ENCODE assay signal across 9 mouse cellular contexts in the genomic region with DNA sequence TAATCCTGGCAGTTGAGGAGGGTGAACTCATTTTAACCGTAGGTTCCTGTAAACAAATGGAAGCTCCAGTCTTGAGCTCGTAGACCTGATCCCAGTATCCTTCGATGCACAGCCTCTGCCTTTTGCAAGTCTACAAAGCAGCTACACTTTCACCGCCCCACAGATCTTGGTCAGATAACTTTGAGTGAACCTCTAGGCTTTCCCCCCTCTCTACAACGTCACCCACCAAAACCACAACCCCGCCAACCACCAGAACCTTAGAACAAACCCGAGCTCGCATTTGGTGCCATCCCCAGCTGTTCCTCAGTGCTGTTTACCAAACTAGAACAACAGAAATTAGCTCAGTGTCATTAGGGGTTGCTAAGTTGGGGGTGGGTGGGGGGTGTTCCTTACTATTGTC. TPM values are rescaled to one million over a fixed set of nuclear protein-coding genes. Genes with fewer than 3 reads are reported as not detected.
A peak's percentile ranks its signal among the peaks of the same experiment; 100 is the strongest.
DNase-seq lines count a peak whose midpoint lies in the region; ATAC-seq and TF ChIP-seq lines count a peak whose summit lies in the region.
"Had no signal": no experiment of that assay in that cellular context is flagged by ENCODE, and none has a peak within 500 bp of the region (broad histone marks: within the 10 kb centered on the region; RNA-seq: fewer than 3 reads in every experiment).

No protein-coding gene starts in this region.

- H3K27ac ChIP-seq in heart, postnatal 0 days (ENCODE audit: low read depth), result peak overlapping the region; percentile 58
- H3K27ac ChIP-seq in heart, embryonic 12.5 days (ENCODE audit: poor library complexity, severe bottlenecking), result no peak overlapping the region
- H3K27ac ChIP-seq in embryonic facial prominence, embryonic 14.5 days (replicated peaks; ENCODE audit: low read depth, low read length), result peak overlapping the region; percentile 13; the same call in 1 of the 2 replicates

- TF ChIP-seq CTCF in heart, postnatal 0 days (IDR thresholded peaks at IDR 0.05; ENCODE audit: low read depth), result no peak

- no peak overlapping the region for H3K9ac ChIP-seq in heart, postnatal 0 days (replicated peaks; ENCODE audit: low read depth, low read length)
- H3K9ac ChIP-seq in heart, embryonic 12.5 days, result no peak overlapping the region
- H3K9ac ChIP-seq in embryonic facial prominence, embryonic 14.5 days (ENCODE audit: low read depth, low read length), result no peak overlapping the region

- TF ChIP-seq EP300 in heart, postnatal 0 days (IDR thresholded peaks at IDR 0.05; ENCODE audit: low read depth), result no peak

- H3K36me3 ChIP-seq in heart, postnatal 0 days (replicated peaks; ENCODE audit: control insufficient read depth, insufficient read depth, low read length), result no peaks in the 10 kb centered on the region
- no peaks in the 10 kb centered on the region for H3K36me3 ChIP-seq in heart, embryonic 12.5 days
- H3K36me3 ChIP-seq in embryonic facial prominence, embryonic 14.5 days (ENCODE audit: control insufficient read depth, insufficient read depth, low read length), result no peaks in the 10 kb centered on the region
- H3K36me3 ChIP-seq: G1E had no signal

- H3K4me2 ChIP-seq in heart, postnatal 0 days (ENCODE audit: low read depth, low read length), result peak overlapping the region; percentile 38
- H3K4me2 ChIP-seq in heart, embryonic 12.5 days, result no peak overlapping the region; the same call in 1 of the 2 replicates
- peak overlapping the region; percentile 36; the same call in 1 of the 2 replicates for H3K4me2 ChIP-seq in embryonic facial prominence, embryonic 14.5 days (ENCODE audit: low read depth, low read length)

- WGBS in heart, postnatal 0 days, result 77% methylated on average over 8 of the region's 8 CpGs
- WGBS in heart, embryonic 12.5 days, result 82% methylated on average over 8 of the region's 8 CpGs
- 74% methylated on average over 8 of the region's 8 CpGs for WGBS in embryonic facial prominence, embryonic 14.5 days

- DNase-seq in heart, postnatal 0 days (ENCODE audit: low spot score), result no peak
- DNase-seq in CD4-positive, CD25-positive, alpha-beta regulatory T cell, adult 2 months (ENCODE audit: low read depth, low spot score), result peak; percentile 64
- no peak for DNase-seq in embryonic facial prominence, embryonic 14.5 days (ENCODE audit: low spot score)
- DNase-seq in naive thymus-derived CD4-positive, alpha-beta T cell, adult 2 months (ENCODE audit: low read depth), result peak; percentile 63
- no peak for DNase-seq in urinary bladder, adult 18-20 months (ENCODE audit: low spot score in 2 of 2)
- DNase-seq in layer of hippocampus, adult 11-12 months (ENCODE audit: low spot score), result no peak
- DNase-seq in urinary bladder, postnatal 36 days (ENCODE audit: low spot score in 2 of 2), result no peak

- H3K27me3 ChIP-seq in heart, postnatal 0 days (ENCODE audit: control insufficient read depth, insufficient read depth, low read length), result no peaks in the 10 kb centered on the region
- H3K27me3 ChIP-seq in heart, embryonic 12.5 days (replicated peaks), result no peaks in the 10 kb centered on the region
- H3K27me3 ChIP-seq in embryonic facial prominence, embryonic 14.5 days (replicated peaks; ENCODE audit: control insufficient read depth, insufficient read depth, low read length), result no peaks in the 10 kb centered on the region

- H3K4me1 ChIP-seq in heart, postnatal 0 days (ENCODE audit: control insufficient read depth, insufficient read depth), result no peaks in the 10 kb centered on the region; the same call in 1 of the 2 replicates
- no peaks in the 10 kb centered on the region for H3K4me1 ChIP-seq in heart, embryonic 12.5 days (replicated peaks)
- H3K4me1 ChIP-seq in embryonic facial prominence, embryonic 14.5 days (ENCODE audit: control insufficient read depth, insufficient read depth, low read length), result 0 out of 2 replicates have a peak, but pooled peaks cover 10% of the 10 kb centered on the region

- H3K4me3 ChIP-seq in heart, postnatal 0 days (ENCODE audit: low read depth, low read length), result no peak overlapping the region
- H3K4me3 ChIP-seq in heart, embryonic 12.5 days, result no peak overlapping the region
- no peak overlapping the region for H3K4me3 ChIP-seq in embryonic facial prominence, embryonic 14.5 days (ENCODE audit: low read depth, low read length)

- no peaks in the 10 kb centered on the region for H3K9me3 ChIP-seq in heart, postnatal 0 days (replicated peaks; ENCODE audit: control insufficient read depth, low read length)
- no peaks in the 10 kb centered on the region for H3K9me3 ChIP-seq in heart, embryonic 12.5 days (replicated peaks)
- H3K9me3 ChIP-seq in embryonic facial prominence, embryonic 14.5 days (ENCODE audit: control insufficient read depth, low read length), result no peaks in the 10 kb centered on the region
- H3K9me3 ChIP-seq: G1E had no signal

- no peak for ATAC-seq in heart, postnatal 0 days (ENCODE audit: insufficient read depth, low read depth)
- no peak for ATAC-seq in heart, embryonic 12.5 days (ENCODE audit: insufficient number of reproducible peaks, low FRiP score)
- ATAC-seq in embryonic facial prominence, embryonic 14.5 days (ENCODE audit: low read depth), result no peak

RNA-seq across cellular contexts. Expression of a gene that starts 37.1 kb away (rescaled TPM):
- total RNA-seq in heart, postnatal 0 days (2014; rRNA removed; ENCODE audit: low replicate concordance), result 19.2 and 27.0 TPM in 2 replicates
- 5.1 and 5.4 TPM in 2 replicates for polyA plus RNA-seq in heart, postnatal 0 days (2015; fragmentation: Nextera tagmentation; extraction: Ambion mirVana)
- polyA plus RNA-seq in heart, embryonic 12.5 days (2016; fragmentation: Nextera tagmentation; extraction: Ambion mirVana), result 9.6 and 11.6 TPM in 2 replicates
- polyA plus RNA-seq in embryonic facial prominence, embryonic 14.5 days (2014; fragmentation: Nextera tagmentation; extraction: Ambion mirVana), result 11.9 and 12.8 TPM in 2 replicates

Comparison
In these comparisons a context has a peak if more than half of its experiments do, and no peak if none do; other contexts are left out.
1. DNase-seq: peak in CD4-positive, CD25-positive, alpha-beta regulatory T cell, adult 2 months (single experiment) and naive thymus-derived CD4-positive, alpha-beta T cell, adult 2 months (single experiment); none in heart, postnatal 0 days (single experiment), embryonic facial prominence, embryonic 14.5 days (single experiment), urinary bladder, adult 18-20 months (0 of 2), layer of hippocampus, adult 11-12 months (single experiment) and urinary bladder, postnatal 36 days (0 of 2).